Mouse (Mus musculus) erythroblast, embryonic 14.5 days (primary cell): ENCODE data around the gene Mycbpap.

Experiments
- GATA1 ChIP-seq: IDR thresholded peaks from 2 replicates; pipeline ENCODE4 v1.6.1; 2012; ENCODE audit warnings: low read length, inconsistent platforms, mixed read lengths
- TAL1 ChIP-seq: IDR thresholded peaks from 3 replicates; pipeline ENCODE4 v1.6.1; 2012; ENCODE audit warnings: low read length, inconsistent platforms, mixed read lengths

DNA sequence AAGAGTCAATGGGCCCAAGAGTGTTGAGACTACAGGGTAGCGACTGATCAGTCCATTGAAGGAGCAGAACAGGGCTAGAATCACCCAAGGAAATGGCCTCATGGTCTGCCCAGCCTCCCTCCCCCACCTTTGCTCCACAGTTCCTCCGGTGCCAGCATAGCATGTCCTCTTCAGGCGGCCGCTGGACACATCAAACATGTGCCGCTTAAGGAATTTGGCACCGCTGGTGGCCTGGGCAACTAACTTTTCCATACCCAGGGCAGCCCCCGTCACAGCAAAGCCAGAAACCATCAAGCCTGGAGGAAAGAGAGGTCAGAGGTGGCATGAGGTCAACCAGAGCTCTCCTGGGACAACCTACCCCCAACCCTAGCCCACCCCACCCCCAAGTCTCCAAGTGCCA, 39.6 kb downstream of the Mycbpap start:
- TF ChIP-seq GATA1 (no peak), TAL1 (no peak)
